Mouse (Mus musculus) neutrophil, adult 5-6 weeks (primary cell): ENCODE data around the gene Ppp1r11. TPM values are rescaled to one million over a fixed set of nuclear protein-coding genes. Genes with fewer than 3 reads are reported as not detected.

Experiments
- ATAC-seq: fragments of 151-379, 151-347 bp; 2 replicates; pipeline ENCODE4 v1.8.0; 2017; ENCODE audit warnings: mild to moderate bottlenecking, moderate TSS enrichment; ENCODE audit not compliant: insufficient number of reproducible peaks, poor library complexity, low FRiP score, severe bottlenecking; ENCODE audit errors: extremely low read depth
- total RNA-seq: library from RNA; stranded (forward); fragments of 200-1000 nt; gene quantifications from 2 replicates; pipeline ENCODE4 v1.2.3, GENCODE M21; 2017

The Ppp1r11 gene
- total RNA-seq, 1 experiment from 2014 or later = 91.1 TPM

DNA sequence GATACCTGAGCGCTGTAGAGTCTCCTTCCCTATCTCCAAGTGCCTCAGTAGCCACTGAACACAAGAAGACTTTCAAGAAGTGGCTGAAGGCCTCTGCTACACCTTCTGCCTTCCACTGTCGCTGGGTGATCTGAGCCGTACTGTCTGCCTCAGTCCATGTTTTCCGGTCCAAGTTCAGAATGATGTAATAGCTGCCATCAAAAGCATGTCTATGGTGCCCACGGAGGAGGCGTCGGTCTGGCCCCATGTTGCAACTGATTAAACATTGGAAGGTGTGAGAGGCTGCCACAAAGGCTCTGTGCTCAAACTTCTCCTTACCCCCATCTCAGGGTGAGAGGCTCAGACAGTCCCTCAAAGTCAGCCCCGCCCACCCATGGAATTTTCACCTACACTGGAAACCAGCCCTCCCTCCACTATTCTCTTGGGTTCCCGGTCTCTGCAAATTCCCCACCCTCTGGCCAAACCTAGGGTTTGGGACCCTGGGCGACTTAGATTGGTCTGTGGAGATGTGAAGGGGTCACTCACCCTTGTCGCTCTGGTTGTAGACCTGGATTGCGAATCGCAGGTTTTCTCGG is 18.9 kb upstream of the Ppp1r11 start:
- ATAC-seq = no peak

DNA sequence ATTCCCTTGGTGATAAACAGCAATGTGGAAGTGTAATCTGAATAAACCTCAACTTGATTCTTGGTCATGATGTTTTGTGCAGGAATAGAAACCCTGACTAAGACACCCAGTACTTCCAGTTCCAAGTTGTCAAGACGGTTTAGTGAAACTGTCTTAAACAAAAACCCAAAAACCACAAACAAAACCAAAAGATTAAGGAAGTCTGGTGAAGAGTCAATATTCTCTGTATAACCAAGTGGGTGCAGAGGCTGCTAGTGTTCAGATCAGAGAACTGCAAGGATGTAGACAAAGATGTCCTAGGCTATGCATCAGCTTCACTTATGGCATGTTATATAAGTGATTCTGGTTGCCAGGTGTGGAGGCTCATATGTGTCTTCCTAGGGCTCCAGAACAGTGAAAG is 15.3 kb upstream of the Ppp1r11 start:
- no peak for ATAC-seq

DNA sequence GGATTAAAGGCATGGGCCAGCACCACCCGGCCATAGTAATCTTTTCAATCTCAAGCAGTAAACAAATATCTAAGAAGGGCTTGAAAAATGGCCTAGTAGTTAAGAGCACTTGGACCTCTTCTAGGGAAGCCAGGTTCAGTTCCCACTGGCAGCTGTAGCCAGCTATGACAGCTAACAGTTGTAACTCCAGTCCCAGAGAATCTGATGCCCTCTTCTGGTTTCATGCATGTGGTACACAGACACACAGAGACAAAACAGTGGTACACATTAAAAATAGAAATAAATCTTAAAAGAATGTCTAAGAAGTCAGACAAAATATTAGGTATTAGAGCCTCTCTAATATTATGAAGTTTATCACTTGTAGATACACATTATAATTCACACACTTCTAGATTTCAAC is 9.6 kb upstream of the Ppp1r11 start:
- ATAC-seq = no peak

DNA sequence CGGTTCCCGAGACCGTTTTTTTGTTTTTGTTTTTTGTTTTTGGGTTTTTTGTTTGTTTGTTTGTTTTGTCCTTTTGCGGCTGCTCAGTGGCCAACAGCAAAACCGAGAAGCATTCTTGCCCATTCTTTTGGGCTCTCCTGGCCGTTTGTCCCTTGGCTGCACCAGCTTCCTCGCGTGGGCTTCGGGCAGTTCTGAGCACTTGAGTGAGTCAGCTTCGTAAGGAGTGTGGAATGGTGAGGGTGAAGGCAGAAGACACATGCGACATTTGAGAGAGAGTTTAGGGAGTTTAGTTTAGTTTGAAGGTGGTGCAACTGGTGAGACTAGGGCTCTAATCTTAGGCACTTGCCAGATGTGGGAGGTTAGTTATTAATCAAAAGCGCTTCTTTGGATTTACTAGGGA is 7.3 kb upstream of the Ppp1r11 start:
- ATAC-seq = no peak

DNA sequence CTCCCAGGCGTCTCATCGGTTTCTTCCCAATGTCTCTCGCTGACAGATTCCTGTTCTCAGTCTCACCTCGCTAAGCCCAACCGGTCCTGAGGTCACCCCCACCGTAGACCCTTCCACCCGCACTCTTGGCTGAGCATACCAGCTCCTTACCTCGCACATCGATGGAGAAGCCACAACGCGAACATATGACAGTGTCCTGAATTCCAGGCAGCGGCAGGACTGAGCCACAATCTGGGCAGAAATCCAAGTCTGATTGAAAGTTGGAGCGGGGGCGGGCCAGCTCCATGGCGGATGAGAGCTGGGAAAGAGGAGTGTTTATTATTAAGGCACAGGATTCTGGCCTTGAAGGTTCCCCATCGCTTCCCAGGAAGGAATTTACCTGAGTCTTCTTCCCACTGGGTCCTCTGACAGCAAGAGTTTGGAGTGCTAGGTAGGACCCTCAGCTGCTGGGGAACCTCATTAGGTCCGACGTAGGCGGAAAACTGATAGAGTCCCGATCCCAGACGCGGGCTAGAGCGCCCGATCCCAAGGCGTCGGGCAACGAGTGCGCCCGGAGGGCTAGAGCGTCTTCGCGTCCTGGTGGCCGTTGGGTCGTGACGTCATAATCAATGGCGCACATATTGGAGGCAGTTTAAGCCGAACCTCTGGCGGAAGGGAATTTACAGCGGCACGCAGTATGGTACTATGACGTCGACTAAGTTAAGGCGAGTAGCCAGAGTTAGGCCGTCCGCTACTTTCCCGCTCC is 6.6 kb upstream of the Ppp1r11 start, which contains the start of the genes Znrd1 and Znrd1as:
Gene Znrd1 (minus strand): TSS at position 561 of the 745 bp plus-strand sequence.
Gene Znrd1as (plus strand): TSS at position 594 of the 745 bp plus-strand sequence.
- ATAC-seq = peak; percentile 93

DNA sequence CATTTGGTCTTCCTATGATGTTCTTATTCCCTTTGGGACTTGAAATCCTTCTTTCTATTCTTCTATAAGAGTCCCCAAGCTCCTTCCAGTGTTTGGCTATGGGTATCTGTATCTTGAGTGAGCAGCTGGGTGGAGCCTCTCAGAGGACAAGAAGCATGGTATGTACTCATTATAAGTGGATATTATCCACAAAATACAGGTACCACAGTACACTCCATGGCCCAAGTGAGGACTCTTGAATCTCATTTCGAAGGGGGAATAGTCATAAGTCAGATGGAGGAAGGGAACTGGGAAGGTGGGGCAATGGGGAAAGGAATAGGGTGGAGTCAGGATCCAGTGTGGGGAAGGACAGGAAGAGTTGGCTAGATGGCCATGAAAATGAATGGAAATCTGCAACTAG is 1.5 kb upstream of the Ppp1r11 start:
- no peak for ATAC-seq

DNA sequence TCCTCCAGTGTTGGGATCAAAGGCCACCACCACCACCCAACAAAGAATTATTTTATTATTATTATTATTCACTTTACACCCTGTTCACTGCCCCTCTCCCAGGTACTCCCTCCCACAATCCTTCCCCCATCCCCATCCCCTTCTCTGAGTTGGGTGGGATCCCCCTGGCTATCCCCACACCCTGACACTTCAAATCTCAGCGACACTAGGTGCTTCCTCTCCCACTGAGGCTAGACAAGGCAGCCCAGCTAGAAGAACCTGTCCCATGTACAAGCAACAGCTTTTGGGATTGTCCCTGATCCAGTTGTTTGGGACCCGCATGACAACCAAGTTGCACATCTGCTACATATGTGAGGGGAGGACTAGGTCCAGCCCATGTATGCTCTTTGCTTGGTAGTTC is 1.1 kb upstream of the Ppp1r11 start:
- no peak for ATAC-seq

DNA sequence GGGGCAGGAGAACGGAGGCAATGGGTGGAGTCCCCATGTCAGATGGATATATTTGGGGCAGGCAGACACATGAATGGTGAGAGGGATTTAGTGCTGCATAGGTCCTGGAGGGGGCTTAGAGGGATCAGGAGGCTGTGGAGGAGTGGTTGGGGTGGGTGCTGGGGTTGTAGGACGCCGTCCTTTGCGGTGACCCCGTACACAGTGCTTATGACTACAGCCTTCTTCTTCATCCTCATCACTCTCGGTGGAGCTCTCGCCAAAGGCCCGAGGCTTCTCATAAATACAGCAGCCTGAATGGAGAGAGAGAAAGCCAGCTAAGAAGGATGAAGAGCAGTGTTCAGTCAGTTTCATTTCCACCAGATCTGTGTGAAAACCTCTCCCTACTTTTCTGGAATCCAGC is 2.3 kb downstream of the Ppp1r11 start:
- no peak for ATAC-seq

DNA sequence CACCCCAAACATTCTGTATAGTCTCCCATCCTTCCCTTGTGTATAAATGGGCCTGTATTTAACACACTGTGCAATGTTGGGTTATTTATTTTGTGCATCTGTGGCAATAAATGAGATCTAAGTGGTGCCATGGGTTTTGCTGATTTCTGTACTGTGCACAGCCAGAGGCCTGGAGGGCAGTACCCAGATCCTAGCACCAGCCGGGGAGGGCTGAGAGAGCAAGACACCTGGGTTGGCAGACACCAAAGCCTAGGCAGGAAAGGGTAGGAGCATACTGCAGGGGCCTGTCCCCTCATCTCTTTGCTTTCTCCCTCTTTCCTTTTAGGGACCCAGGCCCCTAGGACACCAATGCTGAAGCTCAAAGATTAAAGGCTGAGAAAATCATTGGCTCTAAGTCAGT is 3.3 kb downstream of the Ppp1r11 start:
- no peak for ATAC-seq

DNA sequence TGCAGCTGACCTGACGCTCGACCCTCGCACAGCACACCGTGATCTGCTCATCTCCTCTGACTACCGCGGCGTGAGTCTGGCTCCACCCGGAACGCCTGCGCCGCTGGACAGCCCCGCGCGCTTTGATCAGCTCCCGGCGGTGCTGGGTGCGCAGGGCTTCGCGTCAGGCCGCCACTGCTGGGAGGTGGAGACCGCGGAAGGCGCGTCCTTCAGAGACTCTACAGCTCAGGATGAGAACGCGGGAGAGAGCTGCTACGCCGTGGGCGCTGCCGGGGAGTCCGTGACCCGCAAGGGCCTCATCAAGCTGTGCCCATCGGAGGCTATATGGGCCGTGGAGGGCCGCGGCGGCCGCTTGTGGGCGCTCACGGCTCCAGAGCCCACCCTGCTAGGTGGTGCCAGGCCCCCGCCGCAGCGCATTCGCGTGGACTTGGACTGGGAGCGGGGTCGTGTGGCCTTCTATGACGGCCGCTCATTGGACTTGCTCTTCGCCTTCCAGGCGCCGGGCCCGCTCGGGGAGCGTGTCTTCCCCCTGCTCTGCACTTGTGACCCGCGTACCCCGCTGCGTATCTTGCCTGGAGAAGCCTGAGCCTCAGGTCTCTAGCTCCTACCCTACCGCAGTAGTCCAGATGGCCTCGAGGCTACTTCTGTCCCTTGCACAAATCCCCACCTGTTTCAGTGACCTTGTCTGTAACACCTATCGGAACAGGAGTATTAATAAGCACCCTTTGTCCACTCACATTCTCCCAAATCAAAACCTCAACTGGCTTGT is 4.3 kb downstream of the Ppp1r11 start:
- no peak for ATAC-seq

DNA sequence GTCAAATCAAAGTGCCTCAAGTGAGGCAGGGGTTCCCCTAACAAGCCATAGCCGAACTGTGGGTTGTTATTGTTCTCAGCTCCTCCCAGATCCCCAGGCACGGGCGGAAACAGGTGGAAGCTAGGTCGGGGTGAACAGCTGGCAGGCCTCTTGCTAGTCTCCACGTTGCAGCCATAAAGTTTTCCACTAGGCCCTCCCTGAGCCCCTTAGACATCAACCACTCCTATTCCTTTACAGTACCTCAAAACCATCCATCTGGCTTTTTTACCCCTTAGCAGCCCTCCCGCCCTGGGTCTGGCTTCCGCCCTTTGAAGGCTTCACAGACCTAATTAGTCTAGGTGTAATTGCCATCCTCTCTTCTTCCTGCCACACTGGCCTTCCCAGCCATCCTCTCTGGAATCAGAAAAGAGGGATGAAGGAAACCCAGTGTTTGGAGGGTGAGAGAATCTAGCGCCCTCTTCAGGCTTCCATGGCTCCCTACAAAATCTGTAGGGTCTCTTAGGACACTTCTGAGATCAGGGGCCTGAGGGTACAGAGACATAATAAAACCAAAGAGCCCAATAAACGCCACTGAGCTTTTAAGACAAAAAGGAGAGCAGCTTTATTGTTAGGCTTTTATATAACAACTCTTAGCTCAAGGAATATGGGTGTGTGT is 7.3 kb downstream of the Ppp1r11 start:
- no peak for ATAC-seq

DNA sequence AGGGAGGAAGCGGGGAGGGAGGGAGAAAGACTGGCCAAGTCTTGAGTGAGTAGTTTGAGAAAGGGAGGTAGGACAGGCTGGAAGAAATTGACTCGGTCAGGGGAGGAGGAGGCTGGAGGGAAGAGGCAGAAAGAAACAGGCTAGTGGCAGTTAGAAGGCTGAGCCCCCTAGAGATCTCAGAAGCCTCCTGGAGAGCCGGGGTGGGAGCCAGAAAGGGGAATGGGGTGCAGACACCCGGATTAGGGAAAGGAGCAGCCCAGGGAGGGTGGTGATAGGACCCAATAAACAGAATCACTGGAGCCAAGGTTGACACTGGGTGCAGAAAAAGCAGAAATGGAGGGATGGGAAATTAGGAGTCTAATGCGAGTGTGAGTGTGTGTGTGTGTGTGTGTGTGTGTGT is 7.8 kb downstream of the Ppp1r11 start:
- ATAC-seq = no peak

DNA sequence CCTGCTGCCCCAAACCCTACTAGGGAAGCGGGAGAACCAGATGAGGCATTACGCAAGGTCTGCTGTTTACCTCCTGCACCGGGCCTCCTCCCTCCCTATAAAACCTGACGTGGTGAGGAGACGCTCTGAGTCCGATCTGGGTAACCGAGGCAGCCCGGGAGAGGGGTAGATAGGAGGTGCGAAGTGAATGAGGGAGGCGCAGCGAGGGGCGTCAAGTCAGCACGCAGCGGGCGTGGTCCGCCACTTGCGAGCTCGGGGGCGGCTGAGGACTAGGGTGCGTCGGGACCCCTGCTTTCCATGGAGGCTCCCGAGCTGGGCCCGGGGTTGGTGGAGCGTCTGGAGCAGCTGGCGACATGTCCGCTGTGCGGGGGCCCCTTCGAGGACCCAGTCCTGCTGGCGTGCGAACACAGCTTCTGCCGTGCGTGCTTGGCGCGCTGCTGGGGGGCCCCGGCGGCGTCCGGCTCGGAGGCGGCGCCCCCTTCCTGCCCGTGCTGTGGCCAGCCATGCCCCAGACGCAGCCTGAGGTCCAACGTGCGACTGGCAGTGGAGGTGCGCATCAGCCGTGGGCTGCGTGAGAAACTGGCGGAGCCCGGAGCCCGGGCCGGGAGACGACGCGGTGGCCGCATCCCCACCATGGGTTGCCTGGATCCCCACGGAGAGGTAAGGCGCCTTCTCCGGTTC is 8.6 kb downstream of the Ppp1r11 start, which contains the start of gene Rnf39:
Gene Rnf39 (plus strand): TSS at position 128 of the 681 bp plus-strand sequence.
- no peak for ATAC-seq

DNA sequence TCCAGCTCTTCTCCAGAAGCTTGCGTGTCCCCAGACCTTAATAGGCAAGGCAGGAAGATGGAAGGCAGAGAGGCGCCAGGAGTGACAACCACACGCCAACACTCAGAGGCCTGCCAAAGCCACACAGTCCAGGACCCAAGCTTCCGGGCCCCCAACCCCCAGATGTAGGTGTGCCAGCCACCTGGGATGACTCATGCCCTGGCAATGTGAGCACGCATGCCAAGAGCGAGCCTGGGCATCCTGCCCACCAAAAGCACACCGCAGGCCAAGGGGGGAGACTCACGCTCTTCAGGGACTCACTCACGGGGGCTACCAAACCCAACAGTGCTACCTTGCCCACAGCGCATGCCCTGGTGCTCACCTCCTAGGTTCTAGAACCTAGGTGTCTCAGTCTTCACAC is 9.2 kb downstream of the Ppp1r11 start:
- peak; percentile 31; the same call in 1 of the 2 replicates for ATAC-seq

DNA sequence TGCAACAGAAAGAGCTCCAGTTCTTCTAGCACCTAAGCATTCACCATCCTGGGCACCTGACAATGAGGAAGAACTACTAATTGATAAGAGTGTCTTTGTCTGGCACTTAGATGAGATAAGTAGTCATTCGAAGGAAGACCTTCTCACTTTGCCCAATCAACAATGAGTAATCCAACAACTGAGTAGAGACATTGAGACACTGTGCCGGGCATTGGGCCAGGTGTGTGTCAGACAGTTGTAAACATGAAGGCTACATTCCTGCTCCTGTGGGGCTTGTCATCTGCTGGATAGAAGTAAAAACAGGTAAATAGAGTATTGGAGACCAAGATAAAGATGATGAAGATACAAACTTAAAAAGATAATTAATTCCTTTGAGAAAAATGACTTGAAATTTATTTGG is 13.5 kb downstream of the Ppp1r11 start:
- ATAC-seq = no peak

DNA sequence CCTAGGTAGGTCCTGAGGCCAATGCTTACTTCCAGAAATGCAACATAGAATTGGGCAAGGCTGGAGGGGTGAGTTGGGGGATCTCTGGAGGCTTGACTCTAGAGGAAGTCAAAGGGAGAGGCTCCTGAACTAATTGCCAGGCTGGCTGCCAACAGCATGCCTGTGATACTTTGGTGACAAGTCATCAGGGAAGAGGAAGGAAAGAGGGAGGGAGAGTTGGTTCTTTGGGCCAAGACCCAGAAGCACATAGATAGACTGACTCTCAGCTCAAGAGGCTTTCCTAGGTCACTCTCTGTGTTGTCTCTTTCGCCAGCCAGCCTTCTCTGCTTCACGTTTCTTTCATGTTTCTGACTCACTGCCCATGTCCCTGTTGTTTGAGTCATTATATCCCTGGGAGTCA is 19.7 kb downstream of the Ppp1r11 start:
- no peak for ATAC-seq

DNA sequence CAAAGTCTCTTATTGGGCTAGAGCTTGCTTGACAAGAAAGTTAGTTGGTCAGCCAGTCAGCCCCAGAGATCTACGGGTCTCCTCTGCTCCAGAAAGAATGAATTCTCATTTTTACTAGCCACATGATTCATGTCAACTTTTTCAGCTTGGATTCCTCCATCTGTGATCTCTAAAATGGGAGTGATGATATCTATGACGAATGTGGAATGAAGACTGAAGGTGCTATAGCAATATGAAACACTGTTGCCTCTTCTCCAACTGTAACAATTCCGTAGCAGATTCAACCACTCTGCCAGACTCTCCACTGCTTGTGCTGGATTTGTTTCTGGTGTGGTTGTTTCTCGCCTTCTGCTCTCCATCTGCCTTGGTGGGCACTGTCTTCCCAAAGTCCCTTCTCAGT is 20.4 kb downstream of the Ppp1r11 start:
- ATAC-seq = no peak

DNA sequence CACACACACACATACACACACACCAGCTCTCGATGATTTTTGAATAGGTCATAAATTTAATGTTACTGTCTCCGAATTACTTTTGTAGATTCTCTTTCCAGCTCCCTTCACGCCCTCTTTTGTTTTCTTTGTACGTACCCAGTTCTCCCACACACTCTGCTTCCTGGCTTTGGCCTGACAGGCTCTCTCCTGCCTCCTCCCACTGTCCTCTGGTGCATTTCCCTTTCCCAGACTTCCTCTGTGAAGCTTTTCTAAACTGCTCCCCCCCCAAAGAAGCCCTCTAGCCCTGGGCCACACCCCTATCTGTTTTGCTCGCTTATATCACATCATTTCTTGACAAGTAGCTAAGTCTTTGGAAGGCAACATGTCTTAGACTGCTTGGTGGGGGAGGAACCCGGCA is 21.3 kb downstream of the Ppp1r11 start:
- no peak for ATAC-seq
